ENCODE assay signal across 8 mouse cellular contexts in the genomic region with DNA sequence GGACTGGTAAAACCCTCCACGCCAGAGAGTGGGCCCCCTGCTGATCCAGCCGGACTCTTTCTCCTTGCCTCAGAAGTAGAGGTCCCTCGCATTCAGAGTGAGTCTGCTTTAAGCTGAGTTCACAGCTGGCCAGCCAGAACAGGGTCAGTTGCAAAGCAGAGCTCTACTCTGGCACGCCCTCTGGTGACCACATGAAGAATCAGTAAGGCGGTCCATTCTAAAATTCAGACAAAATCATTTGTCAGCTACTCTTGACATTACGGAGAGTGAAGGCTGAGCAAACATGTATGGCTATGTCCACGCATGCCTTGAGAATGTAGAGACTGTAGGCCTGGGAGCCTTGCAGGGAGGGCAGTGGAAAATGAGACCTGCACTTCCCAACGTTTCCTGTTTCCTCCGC. TPM values are rescaled to one million over a fixed set of nuclear protein-coding genes. Genes with fewer than 3 reads are reported as not detected.
DNase-seq lines count a peak whose midpoint lies in the region; ATAC-seq and TF ChIP-seq lines count a peak whose summit lies in the region.

No protein-coding gene starts in this region.

- no peaks in the 10 kb centered on the region for H3K36me3 ChIP-seq in kidney, embryonic 16.5 days (ENCODE audit: insufficient read depth, low read length)
- H3K36me3 ChIP-seq in liver, postnatal 0 days (replicated peaks; ENCODE audit: insufficient read depth, low read length), result no peaks in the 10 kb centered on the region

- no peak for TF ChIP-seq EP300 in liver, postnatal 0 days (IDR thresholded peaks at IDR 0.05; ENCODE audit: low read depth)

- H3K9me3 ChIP-seq in kidney, embryonic 16.5 days (ENCODE audit: low read length), result no peaks in the 10 kb centered on the region
- no peaks in the 10 kb centered on the region for H3K9me3 ChIP-seq in liver, postnatal 0 days (ENCODE audit: low read length)

- ATAC-seq in kidney, embryonic 16.5 days (ENCODE audit: low FRiP score, low TSS enrichment), result peak; percentile 78
- ATAC-seq in liver, postnatal 0 days, result peak; percentile 72
- peak; percentile 67 for ATAC-seq in neutrophil, adult 5-6 weeks (ENCODE audit: extremely low read depth, insufficient number of reproducible peaks, low FRiP score, poor library complexity, severe bottlenecking)

- H3K27ac ChIP-seq in kidney, embryonic 16.5 days (ENCODE audit: low read length), result no peak overlapping the region
- H3K27ac ChIP-seq in liver, postnatal 0 days (ENCODE audit: low read depth), result no peak overlapping the region; the same call in 1 of the 2 replicates

- H3K27me3 ChIP-seq in kidney, embryonic 16.5 days (ENCODE audit: insufficient read depth, low read length), result no peaks in the 10 kb centered on the region
- H3K27me3 ChIP-seq in liver, postnatal 0 days (ENCODE audit: insufficient read depth, low read length), result 0 out of 2 replicates have a peak, but pooled peaks cover 3% of the 10 kb centered on the region

- TF ChIP-seq CTCF in liver, postnatal 0 days (IDR thresholded peaks at IDR 0.05; ENCODE audit: low read depth), result peak; percentile 91

- WGBS in kidney, embryonic 16.5 days, result 7% methylated on average over 9 of the region's 9 CpGs
- 9% methylated on average over 9 of the region's 9 CpGs for WGBS in liver, postnatal 0 days (ENCODE audit: insufficient replicate concordance)

- H3K4me2 ChIP-seq in kidney, embryonic 16.5 days (replicated peaks; ENCODE audit: low read depth, low read length), result no peak overlapping the region
- H3K4me2 ChIP-seq in liver, postnatal 0 days (ENCODE audit: low read depth, low read length), result no peak overlapping the region

- DNase-seq in 3134 (ENCODE audit: extremely low read depth, insufficient read length, low spot score) (peak; percentile 49), WW6 (ENCODE audit: low read depth, low spot score) (peak; percentile 18)
- DNase-seq in cerebellum, postnatal 4 days (ENCODE audit: low spot score in 2 of 2), result peak; percentile 51 to 72
- peak; percentile 18 to 46 for DNase-seq in heart, adult 9 months (ENCODE audit: low spot score in 2 of 2)
- peak; percentile 77 for DNase-seq in liver, postnatal 0 days
- peak; percentile 34 for DNase-seq in testis, postnatal 14 days (ENCODE audit: low spot score)

- no peak overlapping the region for H3K4me3 ChIP-seq in kidney, embryonic 16.5 days (ENCODE audit: low read length)
- no peak overlapping the region for H3K4me3 ChIP-seq in liver, postnatal 0 days (ENCODE audit: low read depth, low read length)

- H3K9ac ChIP-seq in kidney, embryonic 16.5 days (replicated peaks; ENCODE audit: low read length), result 0 out of 2 replicates have a peak overlapping the region, but pooled peaks have one; percentile 22
- H3K9ac ChIP-seq in liver, postnatal 0 days (replicated peaks), result no peak overlapping the region

- H3K4me1 ChIP-seq in kidney, embryonic 16.5 days (ENCODE audit: insufficient read depth, low read length), result peaks cover 3% of the 10 kb centered on the region; the same call in 1 of the 2 replicates
- H3K4me1 ChIP-seq in liver, postnatal 0 days (ENCODE audit: insufficient read depth), result peaks cover 5% of the 10 kb centered on the region; the same call in 1 of the 2 replicates

RNA-seq across cellular contexts. Expression of gene Zc3h18, which starts 6.7 kb away (rescaled TPM):
- polyA plus RNA-seq in kidney, embryonic 16.5 days (2015; fragmentation: Nextera tagmentation; extraction: Ambion mirVana), result 50.1 and 50.6 TPM in 2 replicates
- 12.8 and 15.6 TPM in 2 replicates for polyA plus RNA-seq in liver, postnatal 0 days (2015; fragmentation: Nextera tagmentation; extraction: Ambion mirVana)
- 75.5 and 80.3 TPM in 2 replicates for total RNA-seq in neutrophil, adult 5-6 weeks (2017)

RNA-seq across cellular contexts. Expression of gene Trhr2, which starts 9.1 kb away (rescaled TPM):
- not detected in 2 replicates for polyA plus RNA-seq in kidney, embryonic 16.5 days (2015; fragmentation: Nextera tagmentation; extraction: Ambion mirVana)
- not detected in 2 replicates for polyA plus RNA-seq in liver, postnatal 0 days (2015; fragmentation: Nextera tagmentation; extraction: Ambion mirVana)
- total RNA-seq in neutrophil, adult 5-6 weeks (2017), result not detected in 2 replicates

RNA-seq across cellular contexts. Expression of gene Il17c, which starts 52.2 kb away (rescaled TPM):
- not detected in 2 replicates for polyA plus RNA-seq in kidney, embryonic 16.5 days (2015; fragmentation: Nextera tagmentation; extraction: Ambion mirVana)
- polyA plus RNA-seq in liver, postnatal 0 days (2015; fragmentation: Nextera tagmentation; extraction: Ambion mirVana), result not detected in 2 replicates
- total RNA-seq in neutrophil, adult 5-6 weeks (2017), result not detected in 2 replicates

Comparison
In these comparisons a context has a peak if more than half of its experiments do, and no peak if none do; other contexts are left out.
1. DNase-seq: peak in every context shown above with its lines; median percentile 77 in liver, postnatal 0 days; 62 in cerebellum, postnatal 4 days; 49 in 3134; 34 in testis, postnatal 14 days; 32 in heart, adult 9 months; 18 in WW6.